Mouse (Mus musculus) mature B cell (primary cell): ENCODE measurements at regions not wholly inside any gene's neighbourhood (a gene's known extent, or its start where the extent isn't known, plus 50 kb on each side); places are given as distances from the start of the nearest gene placed in this dataset.

Source experiments
- in situ Hi-C: fragments of 300-500 bp; cut with MboI; formaldehyde crosslinking; loops from 2 replicates; pipeline ENCODE4 v1.14.3; 2019

- in situ Hi-C loops, result no loop called here
These were observed 51.6 kb upstream of the Lrfn2 start for GRCm38 (mm10) chr17:48880590-48880989.

GRCm38 (mm10) chr17:48881946-48882345 lies 50.2 kb upstream of the Lrfn2 start:
- in situ Hi-C loops, result no loop called here
